Mouse (Mus musculus) megakaryocyte, embryonic 14.5 days (primary cell): ENCODE results near the gene Tsen2.

ENCODE experiments used
- FLI1 ChIP-seq: IDR thresholded peaks from 2 replicates; pipeline ENCODE4 v1.6.1; 2012; ENCODE audit warnings: low read length, inconsistent platforms, mixed read lengths
- GATA1 ChIP-seq: IDR thresholded peaks from 3 replicates; pipeline ENCODE4 v1.6.1; 2012; ENCODE audit warnings: mixed read lengths, low read length, inconsistent platforms, borderline replicate concordance

- TF ChIP-seq GATA1 (no peak), FLI1 (no peak)
Measured at GRCm38 (mm10) chr6:115593252-115593651, 48.8 kb downstream of the Tsen2 start.
